Mouse (Mus musculus) retina, postnatal 1 day (tissue): ENCODE measurements around the gene Ap3b1.
A peak's percentile ranks its signal among the peaks of the same experiment; 100 is the strongest.

Experiments used
- DNase-seq: peaks from one replicate; pipeline ENCODE4 v3.0.0-alpha.2; 2012

Gene Ap3b1

GRCm38 (mm10) chr13:94542061-94542460, 183.3 kb downstream of the Ap3b1 start:
- DNase-seq = no peak

GRCm38 (mm10) chr13:94544211-94544610, 185.5 kb downstream of the Ap3b1 start:
- DNase-seq = no peak

- DNase-seq = no peak
Observed at GRCm38 (mm10) chr13:94545739-94546138, 187.0 kb downstream of the Ap3b1 start.

GRCm38 (mm10) chr13:94546246-94546645, 187.5 kb downstream of the Ap3b1 start:
- no peak for DNase-seq

- DNase-seq = peak; percentile 36
Observed at GRCm38 (mm10) chr13:94549580-94549979, 190.8 kb downstream of the Ap3b1 start.

GRCm38 (mm10) chr13:94550037-94550436, 191.3 kb downstream of the Ap3b1 start:
- DNase-seq = no peak

- DNase-seq = peak; percentile 83
Observed at GRCm38 (mm10) chr13:94560011-94560410, 201.3 kb downstream of the Ap3b1 start.

- peak; percentile 50 for DNase-seq
Observed at GRCm38 (mm10) chr13:94560878-94561277, 202.1 kb downstream of the Ap3b1 start.

- no peak for DNase-seq
Observed at GRCm38 (mm10) chr13:94562652-94563339, 204.0 kb downstream of the Ap3b1 start.

- no peak for DNase-seq
Observed at GRCm38 (mm10) chr13:94563836-94564235, 205.1 kb downstream of the Ap3b1 start.

GRCm38 (mm10) chr13:94564351-94564994, 205.7 kb downstream of the Ap3b1 start:
- peak; percentile 88 for DNase-seq

GRCm38 (mm10) chr13:94565176-94565575, 206.4 kb downstream of the Ap3b1 start:
- no peak for DNase-seq

GRCm38 (mm10) chr13:94565616-94566015, 206.9 kb downstream of the Ap3b1 start:
- DNase-seq = no peak

- no peak for DNase-seq
Observed at GRCm38 (mm10) chr13:94567739-94568138, 209.0 kb downstream of the Ap3b1 start.

GRCm38 (mm10) chr13:94571001-94571400, 212.2 kb downstream of the Ap3b1 start:
- DNase-seq = no peak

- DNase-seq = no peak
Observed at GRCm38 (mm10) chr13:94573356-94573755, 214.6 kb downstream of the Ap3b1 start.

- no peak for DNase-seq
Observed at GRCm38 (mm10) chr13:94573833-94574232, 215.1 kb downstream of the Ap3b1 start.

GRCm38 (mm10) chr13:94575607-94576398, 217.0 kb downstream of the Ap3b1 start:
- peak; percentile 53 for DNase-seq

- peak; percentile 52 for DNase-seq
Observed at GRCm38 (mm10) chr13:94576399-94577176, 217.8 kb downstream of the Ap3b1 start.

GRCm38 (mm10) chr13:94577177-94577540, 218.4 kb downstream of the Ap3b1 start:
- DNase-seq = no peak

- peak; percentile 16 for DNase-seq
Observed at GRCm38 (mm10) chr13:94595289-94595688, 236.5 kb downstream of the Ap3b1 start.

- peak; percentile 22 for DNase-seq
Observed at GRCm38 (mm10) chr13:94595701-94596361, 237.1 kb downstream of the Ap3b1 start.
